Mouse (Mus musculus) v-Abl transformed pro-B cells (cell line): Measurements from ENCODE around the gene Tekt3.

Experiments used
- in situ Hi-C, 2 experiments: fragments of 400-800 bp; cut with MboI; formaldehyde crosslinking; loops; one replicate each; pipeline ENCODE4 v1.15.1; 2025; ENCODE audit not compliant: unreplicated experiment in 2 of 2

Gene Tekt3

GRCm38 (mm10) chr11:63122776-63123350 lies 61.4 kb downstream of the Tekt3 start:
- in situ Hi-C loops: no loop called here

DNA sequence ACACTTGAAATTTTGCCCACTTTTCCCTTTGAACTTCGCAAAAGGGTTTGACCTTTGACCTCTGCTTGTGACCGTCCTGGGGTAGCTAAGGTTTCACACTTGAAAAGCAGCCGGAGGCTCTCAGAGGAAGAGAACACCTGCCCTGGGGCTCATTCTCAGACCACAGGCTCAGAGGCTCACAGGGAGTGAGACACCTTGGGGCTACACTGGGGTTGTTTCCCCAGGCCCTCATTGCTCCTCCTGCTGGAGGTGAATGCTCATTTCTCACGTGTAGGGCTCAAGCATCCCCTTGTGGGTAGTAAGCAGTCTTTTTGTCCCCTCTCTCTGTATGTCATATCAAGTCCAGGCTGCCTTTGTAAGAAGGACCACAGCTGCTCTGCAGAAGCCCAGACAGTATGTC lies 62.9 kb downstream of the Tekt3 start:
- in situ Hi-C loops: no loop called here

GRCm38 (mm10) chr11:63125832-63126456 lies 64.5 kb downstream of the Tekt3 start:
- in situ Hi-C loops: loop anchor here in 1 of 2 experiments (25.0 kb wide), 2 partner anchors 214 to 514 kb away; no protein-coding TSS in a partner anchor

DNA sequence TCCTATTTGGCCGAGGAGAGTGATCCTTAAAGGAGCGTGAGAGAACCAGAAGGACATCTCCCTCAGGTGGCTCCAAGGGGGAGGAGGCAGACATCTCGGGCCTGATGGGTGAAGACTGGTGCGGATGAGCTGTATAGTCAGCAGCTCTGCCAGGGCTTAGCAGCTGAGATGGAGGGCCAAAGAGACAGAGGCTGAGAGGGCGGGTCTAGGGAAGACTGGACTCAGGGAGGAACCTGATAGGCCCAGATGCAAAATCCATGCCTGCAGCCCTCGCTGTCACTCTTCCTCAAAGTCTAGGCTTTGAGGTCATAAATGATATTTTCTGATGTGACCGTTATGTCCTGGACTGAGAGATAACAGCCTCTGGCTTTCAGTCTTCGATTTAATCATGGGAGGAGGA lies 65.5 kb downstream of the Tekt3 start:
- in situ Hi-C loops: loop anchor here in 1 of 2 experiments (25.0 kb wide), 2 partner anchors 215 to 515 kb away; no protein-coding TSS in a partner anchor

GRCm38 (mm10) chr11:63127513-63127912 lies 66.1 kb downstream of the Tekt3 start:
- in situ Hi-C loops: loop anchor here in 1 of 2 experiments (25.0 kb wide), 2 partner anchors 215 to 515 kb away; no protein-coding TSS in a partner anchor

DNA sequence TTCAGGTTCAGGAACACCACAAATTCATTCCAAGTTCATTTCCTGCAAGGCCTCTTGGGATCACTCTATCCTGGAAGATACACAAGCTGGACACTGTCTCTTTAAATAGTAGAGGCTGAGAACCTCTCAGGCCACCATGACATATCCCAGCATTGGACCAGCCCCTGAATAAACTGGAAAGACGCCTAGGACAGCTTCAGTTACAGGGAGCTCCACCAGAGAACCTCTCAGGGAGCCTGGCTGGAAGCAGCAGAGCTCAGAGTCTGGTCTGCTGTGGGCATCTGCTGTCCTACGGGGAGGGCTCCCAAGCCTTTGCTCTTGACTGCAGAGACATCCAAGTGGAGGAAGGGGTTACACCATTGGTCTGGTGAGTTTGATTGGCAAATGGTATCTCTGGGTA lies 67.3 kb downstream of the Tekt3 start, which contains the start of gene Pmp22:
Pmp22 (plus strand) TSS at position 199 of the 400 bp plus-strand sequence.
- in situ Hi-C loops: loop anchor here in 1 of 2 experiments (25.0 kb wide), 2 partner anchors 216 to 516 kb away; no protein-coding TSS in a partner anchor

- in situ Hi-C loops: loop anchor here in 1 of 2 experiments (25.0 kb wide), 2 partner anchors 217 to 517 kb away; no protein-coding TSS in a partner anchor
These were observed 67.9 kb downstream of the Tekt3 start for GRCm38 (mm10) chr11:63129375-63129774.

GRCm38 (mm10) chr11:63129840-63130239 lies 68.4 kb downstream of the Tekt3 start:
- in situ Hi-C loops: loop anchor here (5.0 to 25.0 kb wide), 4 partner anchors 218 to 518 kb away; no protein-coding TSS in a partner anchor

DNA sequence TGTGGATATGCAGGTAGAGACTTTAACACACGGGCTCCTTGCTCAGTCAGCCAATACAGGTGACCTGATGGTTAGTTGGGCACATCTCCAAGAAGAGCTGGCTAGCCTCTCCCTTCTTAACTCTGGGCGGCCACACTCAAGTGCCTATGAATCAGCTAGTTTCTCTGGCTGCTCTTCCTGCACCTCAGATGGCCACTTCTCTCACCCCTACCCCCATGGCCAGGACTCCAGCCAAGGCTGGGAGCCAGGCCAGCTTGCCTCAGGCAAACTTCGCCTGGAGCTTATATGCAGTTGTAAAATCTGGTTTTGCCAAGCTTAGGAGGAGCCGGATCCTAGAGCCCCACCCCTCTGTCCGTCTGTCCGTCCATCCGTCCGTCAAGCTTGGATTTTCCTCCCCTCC lies 69.0 kb downstream of the Tekt3 start:
- in situ Hi-C loops: loop anchor here (5.0 to 25.0 kb wide), 4 partner anchors 218 to 518 kb away; no protein-coding TSS in a partner anchor

DNA sequence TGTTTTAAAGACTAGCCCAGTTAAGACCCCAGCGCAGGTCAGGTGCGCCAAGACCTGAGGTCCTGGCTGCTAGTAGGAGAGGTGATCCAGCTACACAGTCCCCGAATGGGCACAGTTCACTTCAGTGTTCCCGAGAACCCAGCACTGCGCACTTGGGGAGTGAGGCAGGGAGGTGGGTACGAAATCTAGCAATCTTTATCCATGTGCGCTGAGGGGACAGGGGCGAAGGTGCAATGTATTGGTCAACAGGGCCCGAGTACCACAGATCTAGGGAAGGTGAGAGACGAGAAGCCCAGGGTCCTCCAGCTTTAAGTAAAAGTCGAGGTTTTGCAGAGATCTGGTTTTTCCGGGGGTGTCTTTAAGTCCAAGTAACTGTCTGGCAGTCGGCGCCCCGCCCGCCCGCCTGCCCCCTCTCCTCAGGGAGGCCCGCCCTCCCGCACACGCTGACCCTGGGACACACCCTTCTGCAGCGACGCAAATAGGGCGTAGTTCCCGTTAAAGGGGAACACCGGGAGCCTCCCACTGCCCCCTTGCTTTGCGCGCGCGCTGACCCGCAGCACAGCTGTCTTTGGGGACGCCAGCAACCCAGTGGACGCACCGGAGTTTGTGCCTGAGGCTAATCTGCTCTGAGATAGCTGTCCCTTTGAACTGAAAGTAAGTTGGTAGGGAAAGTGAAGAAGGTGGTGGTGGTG lies 69.7 kb downstream of the Tekt3 start:
- in situ Hi-C loops: loop anchor here (5.0 to 25.0 kb wide), 4 partner anchors 219 to 519 kb away; no protein-coding TSS in a partner anchor

DNA sequence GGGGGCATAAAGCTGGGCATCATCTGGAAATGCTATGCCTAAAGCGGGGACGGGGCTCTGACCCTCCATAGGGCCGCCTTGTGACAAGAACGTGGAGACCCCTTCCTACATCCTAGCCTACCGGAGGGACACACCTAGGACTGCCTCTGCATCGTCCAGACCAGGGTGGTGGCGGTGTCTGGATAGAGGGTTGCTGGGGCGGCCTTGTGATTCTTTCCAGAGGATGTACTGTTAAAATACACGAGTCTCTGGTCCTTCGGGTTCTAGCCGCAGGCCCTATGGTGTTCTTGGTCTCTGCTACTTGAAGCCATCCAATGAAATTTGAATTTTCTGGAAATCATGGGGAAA lies 70.2 kb downstream of the Tekt3 start:
- in situ Hi-C loops: loop anchor here (5.0 to 25.0 kb wide), 4 partner anchors 219 to 519 kb away; no protein-coding TSS in a partner anchor

- in situ Hi-C loops: loop anchor here (5.0 to 25.0 kb wide), 4 partner anchors 220 to 520 kb away; no protein-coding TSS in a partner anchor
These were observed 70.7 kb downstream of the Tekt3 start for GRCm38 (mm10) chr11:63132151-63132500.

GRCm38 (mm10) chr11:63132501-63133435 lies 71.3 kb downstream of the Tekt3 start:
- in situ Hi-C loops: loop anchor here (5.0 to 25.0 kb wide), 4 partner anchors 220 to 520 kb away; no protein-coding TSS in a partner anchor

DNA sequence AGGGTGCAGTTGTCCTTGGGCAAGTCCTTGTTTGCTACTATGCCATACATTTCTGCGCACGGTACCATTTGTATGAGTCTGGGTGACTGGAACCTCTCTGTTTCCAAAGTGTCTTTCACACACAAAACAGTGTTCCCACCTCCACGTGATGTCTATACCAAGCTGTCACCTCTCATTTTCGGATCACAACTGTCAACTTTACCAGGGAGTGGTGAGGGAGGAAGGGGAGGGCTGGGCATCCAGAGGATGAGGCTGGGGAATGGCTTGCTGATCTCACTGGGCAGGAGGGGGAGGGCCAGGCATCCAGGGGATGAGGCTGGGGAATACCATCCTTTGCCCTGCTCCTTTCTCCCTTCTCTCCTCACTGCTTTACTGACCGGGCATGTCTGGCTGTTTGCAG lies 72.6 kb downstream of the Tekt3 start:
- in situ Hi-C loops: loop anchor here (5.0 to 25.0 kb wide), 4 partner anchors 222 to 522 kb away; no protein-coding TSS in a partner anchor

- in situ Hi-C loops: loop anchor here (5.0 to 25.0 kb wide), 4 partner anchors 223 to 523 kb away; no protein-coding TSS in a partner anchor
These were observed 73.5 kb downstream of the Tekt3 start for GRCm38 (mm10) chr11:63134742-63135482.

DNA sequence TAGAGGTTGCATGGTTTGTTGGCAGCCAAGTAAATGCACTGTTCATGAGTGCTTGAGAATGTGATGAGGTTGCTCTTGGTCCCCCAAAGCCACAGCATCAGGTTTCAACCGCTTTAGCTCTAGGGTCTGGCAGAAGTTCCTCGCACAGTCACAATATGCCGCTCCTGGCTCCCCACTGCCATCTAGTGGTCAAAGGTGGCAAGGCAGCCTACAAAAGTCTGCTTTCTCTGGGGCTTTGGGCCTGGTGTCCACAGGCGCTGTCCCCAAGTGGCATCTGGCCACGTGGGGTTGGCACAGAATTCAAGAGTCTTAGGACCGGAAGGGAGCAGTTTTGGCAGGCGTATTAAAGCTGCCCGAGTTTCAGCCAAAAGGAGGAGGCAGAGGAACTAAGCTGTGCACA lies 74.2 kb downstream of the Tekt3 start:
- in situ Hi-C loops: loop anchor here (5.0 to 25.0 kb wide), 4 partner anchors 223 to 523 kb away; no protein-coding TSS in a partner anchor

GRCm38 (mm10) chr11:63136205-63136604 lies 74.8 kb downstream of the Tekt3 start:
- in situ Hi-C loops: loop anchor here (5.0 to 25.0 kb wide), 4 partner anchors 224 to 524 kb away; no protein-coding TSS in a partner anchor

- in situ Hi-C loops: loop anchor here (5.0 to 25.0 kb wide), 4 partner anchors 225 to 525 kb away; no protein-coding TSS in a partner anchor
These were observed 75.5 kb downstream of the Tekt3 start for GRCm38 (mm10) chr11:63136836-63137416.
